Mouse (Mus musculus) testis, postnatal 10 days (tissue): ENCODE measurements around the gene Sytl2.

Experiments used
- DNase-seq: peaks from one replicate; pipeline ENCODE4 v3.0.0; 2021; ENCODE audit warnings: low spot score

The Sytl2 gene

GRCm38 (mm10) chr7:90370071-90370851 lies 68.2 kb downstream of the Sytl2 start:
- DNase-seq, result no peak

GRCm38 (mm10) chr7:90372804-90373203 lies 70.8 kb downstream of the Sytl2 start:
- no peak for DNase-seq

- no peak for DNase-seq
These were observed 82.4 kb downstream of the Sytl2 start for GRCm38 (mm10) chr7:90384411-90384810.

- DNase-seq, result no peak
These were observed 84.9 kb downstream of the Sytl2 start for GRCm38 (mm10) chr7:90386885-90387459.

GRCm38 (mm10) chr7:90389765-90390164 lies 87.7 kb downstream of the Sytl2 start:
- DNase-seq, result no peak

- no peak for DNase-seq
These were observed 93.0 kb downstream of the Sytl2 start for GRCm38 (mm10) chr7:90395073-90395472.

GRCm38 (mm10) chr7:90395928-90396327 lies 93.9 kb downstream of the Sytl2 start:
- DNase-seq, result no peak

- peak; percentile 79 for DNase-seq
These were observed 107.9 kb downstream of the Sytl2 start for GRCm38 (mm10) chr7:90409934-90410333.

GRCm38 (mm10) chr7:90426020-90427001 lies 124.3 kb downstream of the Sytl2 start, which contains the start of gene Ccdc89:
Gene Ccdc89, plus strand, starts transcription at chr7:90426577.
- DNase-seq, result peak; percentile 82

- no peak for DNase-seq
These were observed 125.0 kb downstream of the Sytl2 start for GRCm38 (mm10) chr7:90427006-90427405.

GRCm38 (mm10) chr7:90432221-90432620 lies 130.2 kb downstream of the Sytl2 start:
- no peak for DNase-seq

GRCm38 (mm10) chr7:90440044-90440443 lies 138.0 kb downstream of the Sytl2 start:
- no peak for DNase-seq

GRCm38 (mm10) chr7:90442070-90442469 lies 140.0 kb downstream of the Sytl2 start:
- no peak for DNase-seq

- DNase-seq, result peak; percentile 95
These were observed 140.5 kb downstream of the Sytl2 start, which contains the start of gene Crebzf for GRCm38 (mm10) chr7:90442518-90443080. Gene Crebzf, plus strand, starts transcription at chr7:90442729.

GRCm38 (mm10) chr7:90443101-90444091 lies 141.3 kb downstream of the Sytl2 start:
- DNase-seq, result peak; percentile 83

GRCm38 (mm10) chr7:90444206-90444605 lies 142.2 kb downstream of the Sytl2 start:
- DNase-seq, result no peak

- no peak for DNase-seq
These were observed 154.2 kb downstream of the Sytl2 start for GRCm38 (mm10) chr7:90456149-90456844.

- DNase-seq, result peak; percentile 85
These were observed 154.9 kb downstream of the Sytl2 start, which contains the start of gene Tmem126a for GRCm38 (mm10) chr7:90456845-90457468. Gene Tmem126a, minus strand, starts transcription at chr7:90457229.

- DNase-seq, result no peak
These were observed 155.5 kb downstream of the Sytl2 start for GRCm38 (mm10) chr7:90457517-90457916.
